Mouse (Mus musculus): Measurements from ENCODE around the gene Kcnk18. TPM values are rescaled to one million over a fixed set of nuclear protein-coding genes. Genes with fewer than 3 reads are reported as not detected.

The Kcnk18 gene
- polyA plus RNA-seq, 1 experiment from 2014 or later, result not detected

GRCm38 (mm10) chr19:59193456-59193855, 25.6 kb upstream of the Kcnk18 start:
- Histone ChIP-seq H3K4me1 (peaks cover 7% of the 10 kb centered on the region; the same call in 1 of the 2 replicates), H3K9me3 (no peaks in the 10 kb centered on the region), H3K4me3 (peak overlapping the region; percentile 9; the same call in 1 of the 2 replicates), H3K9ac (no peak overlapping the region), H3K36me3 (replicated peaks) (no peaks in the 10 kb centered on the region), H3K4me2 (no peak overlapping the region; the same call in 1 of the 2 replicates), H3K27ac (no peak overlapping the region), H3K27me3 (replicated peaks) (peaks cover 86% of the 10 kb centered on the region)
- no peak for ATAC-seq (replicated peaks)
- 1% methylated on average over 10 of the region's 10 CpGs for WGBS

GRCm38 (mm10) chr19:59193986-59194820, 24.8 kb upstream of the Kcnk18 start:
- Histone ChIP-seq H3K27ac (no peak overlapping the region), H3K4me2 (peak overlapping the region; percentile 8), H3K4me1 (peaks cover 7% of the 10 kb centered on the region; the same call in 1 of the 2 replicates), H3K9ac (no peak overlapping the region), H3K27me3 (replicated peaks) (peaks cover 80% of the 10 kb centered on the region), H3K36me3 (replicated peaks) (no peaks in the 10 kb centered on the region), H3K9me3 (no peaks in the 10 kb centered on the region), H3K4me3 (peak overlapping the region; percentile 9; the same call in 1 of the 2 replicates)
- ATAC-seq (replicated peaks), result no peak
- under 1% methylated on average over 50 of the region's 50 CpGs for WGBS

- ATAC-seq (replicated peaks), result no peak
- Histone ChIP-seq H3K4me1 (peaks cover 7% of the 10 kb centered on the region; the same call in 1 of the 2 replicates), H3K27ac (no peak overlapping the region), H3K36me3 (replicated peaks) (no peaks in the 10 kb centered on the region), H3K9ac (no peak overlapping the region), H3K9me3 (no peaks in the 10 kb centered on the region), H3K4me2 (no peak overlapping the region), H3K27me3 (replicated peaks) (peaks cover 74% of the 10 kb centered on the region), H3K4me3 (no peak overlapping the region)
- WGBS, result 8% methylated on average over 9 of the region's 9 CpGs
These were observed 23.7 kb upstream of the Kcnk18 start for GRCm38 (mm10) chr19:59195181-59195770.

GRCm38 (mm10) chr19:59196111-59196666, 22.8 kb upstream of the Kcnk18 start:
- Histone ChIP-seq H3K4me3 (no peak overlapping the region), H3K36me3 (replicated peaks) (no peaks in the 10 kb centered on the region), H3K9me3 (no peaks in the 10 kb centered on the region), H3K27ac (no peak overlapping the region), H3K9ac (no peak overlapping the region), H3K4me2 (no peak overlapping the region), H3K4me1 (peaks cover 7% of the 10 kb centered on the region; the same call in 1 of the 2 replicates), H3K27me3 (replicated peaks) (peaks cover 65% of the 10 kb centered on the region)
- 0 out of 2 replicates have a peak, but pooled peaks have one; percentile 54 for ATAC-seq (replicated peaks)
- 2% methylated on average over 15 of the region's 15 CpGs for WGBS

GRCm38 (mm10) chr19:59198161-59198560, 20.9 kb upstream of the Kcnk18 start:
- no peak overlapping the region for H3K4me2 ChIP-seq
- H3K27ac ChIP-seq, result no peak overlapping the region
- H3K36me3 ChIP-seq (replicated peaks), result no peaks in the 10 kb centered on the region
- 39% methylated on average over 7 of the region's 7 CpGs for whole genome bisulfite sequencing
- no peak overlapping the region for H3K9ac ChIP-seq
- H3K4me3 ChIP-seq, result no peak overlapping the region
- peaks cover 7% of the 10 kb centered on the region; the same call in 1 of the 2 replicates for H3K4me1 ChIP-seq
- peaks cover 53% of the 10 kb centered on the region for H3K27me3 ChIP-seq (replicated peaks)
- ATAC-seq (replicated peaks), result no peak
- H3K9me3 ChIP-seq, result no peaks in the 10 kb centered on the region

- H3K9ac ChIP-seq, result no peak overlapping the region
- no peaks in the 10 kb centered on the region for H3K9me3 ChIP-seq
- H3K4me2 ChIP-seq, result no peak overlapping the region
- no peak for ATAC-seq (replicated peaks)
- no peaks in the 10 kb centered on the region for H3K36me3 ChIP-seq (replicated peaks)
- no peaks in the 10 kb centered on the region for H3K4me1 ChIP-seq
- no peak overlapping the region for H3K4me3 ChIP-seq
- H3K27ac ChIP-seq, result no peak overlapping the region
- 30% methylated on average over 5 of the region's 5 CpGs for WGBS
- peaks cover 7% of the 10 kb centered on the region for H3K27me3 ChIP-seq (replicated peaks)
These were observed 10.5 kb upstream of the Kcnk18 start for GRCm38 (mm10) chr19:59208475-59208874.

GRCm38 (mm10) chr19:59208986-59209385, 10.0 kb upstream of the Kcnk18 start:
- no peak overlapping the region for H3K4me2 ChIP-seq
- no peak overlapping the region for H3K4me3 ChIP-seq
- 71% methylated on average over 2 of the region's 2 CpGs for WGBS
- H3K27ac ChIP-seq, result no peak overlapping the region
- no peaks in the 10 kb centered on the region for H3K4me1 ChIP-seq
- no peak overlapping the region for H3K9ac ChIP-seq
- no peaks in the 10 kb centered on the region for H3K9me3 ChIP-seq
- peaks cover 7% of the 10 kb centered on the region for H3K27me3 ChIP-seq (replicated peaks)
- no peak for ATAC-seq (replicated peaks)
- H3K36me3 ChIP-seq (replicated peaks), result no peaks in the 10 kb centered on the region

- ATAC-seq (replicated peaks), result no peak
These were observed 2.1 kb upstream of the Kcnk18 start for GRCm38 (mm10) chr19:59216891-59217290.

GRCm38 (mm10) chr19:59221131-59221530, 2.1 kb downstream of the Kcnk18 start:
- Histone ChIP-seq H3K27me3 (replicated peaks) (peaks cover 5% of the 10 kb centered on the region; the same call in 1 of the 2 replicates), H3K9me3 (no peaks in the 10 kb centered on the region), H3K36me3 (replicated peaks) (no peaks in the 10 kb centered on the region), H3K4me3 (no peak overlapping the region), H3K4me2 (no peak overlapping the region), H3K4me1 (no peaks in the 10 kb centered on the region), H3K9ac (no peak overlapping the region), H3K27ac (no peak overlapping the region)
- ATAC-seq (replicated peaks), result no peak
- 43% methylated on average over 3 of the region's 3 CpGs for WGBS

More at GRCm38 (mm10) chr19:59216891-59217290, 2.1 kb upstream of the Kcnk18 start:
- Histone ChIP-seq H3K27me3 (replicated peaks) (peaks cover 5% of the 10 kb centered on the region; the same call in 1 of the 2 replicates), H3K4me2 (no peak overlapping the region), H3K27ac (no peak overlapping the region), H3K4me3 (no peak overlapping the region), H3K4me1 (no peaks in the 10 kb centered on the region), H3K9me3 (no peaks in the 10 kb centered on the region), H3K36me3 (replicated peaks) (no peaks in the 10 kb centered on the region), H3K9ac (no peak overlapping the region)
- 69% methylated on average over 3 of the region's 3 CpGs for WGBS

GRCm38 (mm10) chr19:59228376-59228775, 9.4 kb downstream of the Kcnk18 start:
- Histone ChIP-seq H3K27me3 (replicated peaks) (no peaks in the 10 kb centered on the region), H3K36me3 (replicated peaks) (no peaks in the 10 kb centered on the region), H3K9me3 (no peaks in the 10 kb centered on the region), H3K27ac (no peak overlapping the region), H3K4me1 (no peaks in the 10 kb centered on the region), H3K4me3 (no peak overlapping the region), H3K4me2 (no peak overlapping the region), H3K9ac (no peak overlapping the region)
- ATAC-seq (replicated peaks), result no peak
- 86% methylated on average over 3 of the region's 3 CpGs for WGBS

- no peaks in the 10 kb centered on the region for H3K36me3 ChIP-seq (replicated peaks)
- H3K4me3 ChIP-seq, result no peak overlapping the region
- H3K27ac ChIP-seq, result no peak overlapping the region
- no peaks in the 10 kb centered on the region for H3K27me3 ChIP-seq (replicated peaks)
- H3K9me3 ChIP-seq, result no peaks in the 10 kb centered on the region
- no peak overlapping the region for H3K4me2 ChIP-seq
- H3K9ac ChIP-seq, result no peak overlapping the region
- ATAC-seq (replicated peaks), result no peak
- no peaks in the 10 kb centered on the region for H3K4me1 ChIP-seq
- 58% methylated on average over 5 of the region's 5 CpGs for WGBS
These were observed 13.8 kb downstream of the Kcnk18 start for GRCm38 (mm10) chr19:59232786-59233185.

- no peak overlapping the region for H3K4me2 ChIP-seq
- H3K27me3 ChIP-seq (replicated peaks), result peaks cover 5% of the 10 kb centered on the region; the same call in 1 of the 2 replicates
- WGBS, result 88% methylated on average over 18 of the region's 18 CpGs
- H3K4me1 ChIP-seq, result no peaks in the 10 kb centered on the region
- no peak overlapping the region for H3K9ac ChIP-seq
- H3K4me3 ChIP-seq, result no peak overlapping the region
- no peaks in the 10 kb centered on the region for H3K9me3 ChIP-seq
- no peaks in the 10 kb centered on the region for H3K36me3 ChIP-seq (replicated peaks)
- no peak for ATAC-seq (replicated peaks)
- H3K27ac ChIP-seq, result no peak overlapping the region
These were observed 16.0 kb downstream of the Kcnk18 start for GRCm38 (mm10) chr19:59235001-59235400.
